Mouse (Mus musculus) testis, adult 2 months (tissue): ENCODE results near the gene Dok1.

Experiments
- CTCF ChIP-seq: fragments of 200-500 bp; IDR thresholded peaks from 2 replicates; pipeline ENCODE4 v1.5.1; 2012; ENCODE audit warnings: low read depth, mild to moderate bottlenecking, inconsistent platforms, low read length, moderate library complexity; ENCODE audit not compliant: control insufficient read depth, insufficient read depth, insufficient replicate concordance
- POLR2A ChIP-seq: fragments of 200-500 bp; IDR thresholded peaks from 2 replicates; pipeline ENCODE4 v1.6.1; 2012; ENCODE audit warnings: low read depth, mild to moderate bottlenecking, inconsistent platforms, low read length, moderate library complexity; ENCODE audit not compliant: control insufficient read depth

DNA sequence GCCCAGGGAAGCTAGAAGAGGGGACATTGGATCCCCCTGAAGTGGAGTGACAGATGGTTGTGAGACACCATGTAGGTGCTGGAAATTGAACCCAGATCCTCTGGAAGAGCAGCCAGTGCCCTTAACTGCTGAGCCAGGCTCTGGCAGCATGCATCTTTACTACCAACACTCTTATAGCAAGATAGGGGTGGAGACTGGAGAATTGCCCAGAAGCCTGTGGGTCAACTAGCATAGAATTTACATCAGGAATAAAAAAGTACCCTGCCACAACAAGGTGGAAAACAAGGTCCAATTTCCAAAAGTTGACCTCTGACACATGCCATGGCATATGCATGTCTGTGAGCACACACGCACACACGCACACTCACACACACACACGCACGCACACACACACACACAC, 8.1 kb downstream of the Dok1 start:
- TF ChIP-seq CTCF, result no peak
- no peak for TF ChIP-seq POLR2A
